Mouse (Mus musculus) stomach, embryonic 16.5 days (tissue): Measurements from ENCODE around the gene Aqp7. TPM values are rescaled to one million over a fixed set of nuclear protein-coding genes. Genes with fewer than 3 reads are reported as not detected.
A peak's percentile ranks its signal among the peaks of the same experiment; 100 is the strongest.

Experiments used
- ATAC-seq: fragments of 200-750 bp; cut with Nextera tagmentation; 2 replicates; pipeline ENCODE4 v1.8.0; 2017; ENCODE audit warnings: moderate number of reproducible peaks, moderate TSS enrichment; ENCODE audit not compliant: insufficient read depth, low FRiP score
- H3K27ac ChIP-seq: fragments of 300-500 bp; sonication (generic); 2 replicates; pipeline ENCODE4 v1.5.1; 2014; ENCODE audit warnings: low read length
- H3K27me3 ChIP-seq: fragments of 300-500 bp; sonication (generic); 2 replicates; pipeline ENCODE4 v1.6.1; 2014; ENCODE audit warnings: low read length, control low read depth, mixed read lengths; ENCODE audit not compliant: control insufficient read depth, insufficient read depth
- H3K36me3 ChIP-seq: fragments of 300-500 bp; sonication (generic); 2 replicates; pipeline ENCODE4 v1.6.1; 2014; ENCODE audit warnings: low read length; ENCODE audit not compliant: control insufficient read depth, insufficient read depth
- H3K4me1 ChIP-seq: fragments of 300-500 bp; sonication (generic); 2 replicates; pipeline ENCODE4 v1.6.1; 2014; ENCODE audit warnings: low read length, control low read depth, mixed read lengths; ENCODE audit not compliant: control insufficient read depth, insufficient read depth
- H3K4me2 ChIP-seq: fragments of 300-500 bp; sonication (generic); 2 replicates; pipeline ENCODE4 v1.6.1; 2014; ENCODE audit warnings: low read depth, low read length, mixed read lengths
- H3K4me3 ChIP-seq: fragments of 300-500 bp; sonication (generic); replicated peaks from 2 replicates; pipeline ENCODE4 v1.5.1; 2014; ENCODE audit warnings: mild to moderate bottlenecking, low read length
- H3K9ac ChIP-seq: fragments of 300-500 bp; sonication (generic); 2 replicates; pipeline ENCODE4 v1.6.1; 2014; ENCODE audit warnings: low read length
- H3K9me3 ChIP-seq: fragments of 300-500 bp; sonication (generic); replicated peaks from 2 replicates; pipeline ENCODE4 v1.6.1; 2016; ENCODE audit warnings: low read length, control low read depth; ENCODE audit not compliant: control insufficient read depth
- WGBS: fragments of 180-500 bp; shearing (Covaris S2); extraction: QIAGEN DNeasy Blood & Tissue Kit; methylation state at CpG from one replicate; pipeline ENCODE4 v1.1.7; 2014; 5-methylcytosine and 5-hydroxymethylcytosine counted together
- polyA plus RNA-seq: library from polyadenylated mRNA; unstranded; fragments of >200 nt; fragmentation: Nextera tagmentation; extraction: Ambion mirVana; gene quantifications from 2 replicates; pipeline ENCODE4 v1.2.1, GENCODE M21; 2015

The Aqp7 gene
- polyA plus RNA-seq, 1 experiment from 2014 or later: 0.40 TPM

DNA sequence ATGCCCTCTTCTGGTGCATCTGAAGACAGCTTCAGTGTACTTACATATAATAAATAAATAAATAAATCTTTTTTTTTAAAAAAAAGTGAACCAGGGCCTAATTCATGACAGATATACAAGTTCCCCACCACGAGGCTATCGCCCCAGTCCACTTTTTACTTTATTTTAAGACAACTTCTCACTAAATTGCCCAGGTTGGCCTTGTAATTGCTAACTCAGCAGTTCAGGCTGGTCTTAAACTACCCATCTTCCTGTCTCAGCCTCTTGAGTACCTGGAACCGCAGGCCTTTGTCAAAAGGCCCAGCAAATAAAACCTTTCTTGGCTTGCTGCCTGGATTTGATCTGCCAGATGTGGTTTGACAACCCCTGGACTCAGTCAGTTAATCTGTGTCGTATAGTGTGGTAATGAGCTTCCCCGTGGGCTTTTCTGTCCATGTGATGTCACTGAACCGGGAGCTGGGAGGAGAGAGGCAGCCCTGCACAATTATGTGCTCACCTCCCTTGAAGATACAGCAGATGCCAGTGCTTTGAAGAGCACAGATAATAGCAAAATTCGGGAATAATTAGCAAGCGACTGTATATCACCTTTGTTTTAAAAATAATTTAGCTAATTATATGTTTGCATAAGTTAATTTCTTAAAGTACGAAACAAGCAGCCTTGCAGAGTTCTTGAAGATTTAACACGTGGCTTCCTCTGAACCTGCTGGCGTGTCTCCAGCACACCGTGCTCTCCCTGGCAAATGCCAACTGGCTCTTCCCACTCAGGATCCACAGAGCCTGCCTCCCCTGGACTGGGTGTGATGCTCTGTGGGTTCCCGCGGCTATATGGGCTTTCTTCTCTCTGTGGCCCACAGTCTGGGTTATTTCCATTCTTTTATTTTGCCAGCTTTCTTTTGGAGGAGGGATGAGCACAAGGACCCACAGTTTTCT, 23.8 kb upstream of the Aqp7 start:
- WGBS: 70% methylated on average over 14 of the region's 14 CpGs
- no peak overlapping the region for H3K4me2 ChIP-seq
- no peaks in the 10 kb centered on the region for H3K9me3 ChIP-seq
- no peak overlapping the region for H3K9ac ChIP-seq
- H3K27me3 ChIP-seq: no peaks in the 10 kb centered on the region
- H3K36me3 ChIP-seq: no peaks in the 10 kb centered on the region
- H3K4me1 ChIP-seq: no peaks in the 10 kb centered on the region
- ATAC-seq: no peak
- no peak overlapping the region for H3K4me3 ChIP-seq
- no peak overlapping the region for H3K27ac ChIP-seq

DNA sequence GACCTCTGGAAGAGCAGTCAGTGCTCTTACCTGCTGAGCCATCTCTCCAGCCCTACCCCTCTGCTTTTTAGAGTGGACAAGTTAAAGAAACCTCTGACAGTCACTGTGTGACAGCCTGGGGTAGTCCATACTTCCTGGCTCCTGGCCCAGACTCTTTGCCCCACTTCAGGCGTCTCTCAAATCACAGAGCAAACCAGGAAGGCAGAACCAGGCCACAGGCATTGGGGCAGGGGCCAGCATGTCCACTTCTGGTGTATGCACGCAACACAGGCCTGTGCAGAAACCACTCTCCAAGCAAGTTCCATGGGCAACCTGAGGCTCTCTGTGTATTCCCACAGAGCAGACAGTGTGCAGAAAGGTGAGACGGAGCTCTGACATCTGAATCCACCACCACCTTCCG, 17.3 kb upstream of the Aqp7 start:
- Histone ChIP-seq H3K9ac (no peak overlapping the region), H3K4me1 (0 out of 2 replicates have a peak, but pooled peaks cover 5% of the 10 kb centered on the region), H3K4me3 (no peak overlapping the region), H3K36me3 (no peaks in the 10 kb centered on the region), H3K27me3 (no peaks in the 10 kb centered on the region), H3K9me3 (no peaks in the 10 kb centered on the region), H3K27ac (peak overlapping the region; percentile 87), H3K4me2 (no peak overlapping the region)
- WGBS: 80% methylated on average over 4 of the region's 4 CpGs
- ATAC-seq: no peak

DNA sequence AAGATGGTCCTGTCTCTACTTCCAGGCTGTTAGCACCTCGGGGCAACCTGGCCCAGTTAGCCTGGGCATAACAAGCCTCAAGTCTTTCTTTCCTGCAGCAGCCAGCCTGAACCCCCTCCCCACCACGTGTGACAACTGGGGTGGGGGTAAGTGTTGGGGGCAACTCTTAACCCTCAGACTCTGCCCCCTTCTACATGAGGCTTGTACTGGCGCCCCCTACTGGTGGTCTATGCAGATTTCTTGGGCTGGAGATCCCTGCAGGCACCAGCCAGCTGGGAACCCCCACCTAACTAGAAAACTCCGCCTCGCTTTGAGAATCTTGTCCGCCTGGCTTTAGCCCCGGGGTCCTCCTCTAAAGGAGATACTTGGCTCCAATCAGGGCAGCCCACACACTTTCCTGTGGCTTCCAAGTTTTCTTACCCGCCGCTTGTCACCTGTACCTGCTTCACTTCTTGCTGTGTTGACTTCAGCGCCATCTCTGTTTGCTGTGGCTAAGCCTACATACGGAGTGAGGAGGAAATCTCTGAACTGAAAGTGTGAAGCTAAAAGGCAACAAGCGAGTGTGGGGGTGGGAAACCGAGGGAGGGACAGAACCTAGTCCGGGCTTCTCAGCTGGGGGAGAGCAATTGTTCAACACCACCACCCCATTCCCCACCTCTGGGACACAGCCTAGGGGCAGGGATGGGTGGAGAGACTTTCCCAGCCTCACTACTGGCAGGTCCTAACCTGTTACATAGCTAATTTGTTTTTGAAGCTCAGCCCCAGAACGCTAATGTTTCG, 16.1 kb upstream of the Aqp7 start:
- Histone ChIP-seq H3K4me2 (peak overlapping the region; percentile 50), H3K36me3 (no peaks in the 10 kb centered on the region), H3K4me1 (0 out of 2 replicates have a peak, but pooled peaks cover 5% of the 10 kb centered on the region), H3K9ac (peak overlapping the region; percentile 54; the same call in 1 of the 2 replicates), H3K9me3 (no peaks in the 10 kb centered on the region), H3K27ac (peak overlapping the region; percentile 87), H3K27me3 (no peaks in the 10 kb centered on the region), H3K4me3 (peak overlapping the region; percentile 32)
- ATAC-seq: peak; percentile 70; the same call in 1 of the 2 replicates
- WGBS: 14% methylated on average over 16 of the region's 16 CpGs

DNA sequence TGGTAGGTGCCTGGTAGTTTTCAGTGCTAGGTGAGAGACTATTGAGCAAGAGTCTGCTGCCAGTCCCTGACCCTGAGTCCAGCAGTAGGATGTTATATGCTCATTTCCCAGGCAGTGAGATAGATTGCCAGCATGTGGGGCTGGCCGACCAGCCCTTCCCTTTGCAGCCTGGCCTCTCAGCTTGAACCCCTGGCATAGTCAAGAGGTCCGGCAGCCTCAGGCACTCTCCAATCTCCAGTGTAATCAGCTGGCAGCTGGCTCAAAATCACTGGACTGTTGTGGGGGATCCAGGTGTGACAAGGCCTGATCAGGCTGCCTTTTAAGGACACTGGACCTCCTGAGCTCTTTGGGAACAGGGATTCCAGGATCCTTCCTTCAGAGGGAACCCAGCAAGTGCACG, 15.4 kb upstream of the Aqp7 start:
- Histone ChIP-seq H3K36me3 (no peaks in the 10 kb centered on the region), H3K4me3 (no peak overlapping the region), H3K27me3 (no peaks in the 10 kb centered on the region), H3K4me1 (0 out of 2 replicates have a peak, but pooled peaks cover 5% of the 10 kb centered on the region), H3K27ac (peak overlapping the region; percentile 87), H3K9me3 (no peaks in the 10 kb centered on the region), H3K9ac (peak overlapping the region; percentile 54), H3K4me2 (peak overlapping the region; percentile 50; the same call in 1 of the 2 replicates)
- no peak for ATAC-seq
- 52% methylated on average over 3 of the region's 3 CpGs for WGBS

DNA sequence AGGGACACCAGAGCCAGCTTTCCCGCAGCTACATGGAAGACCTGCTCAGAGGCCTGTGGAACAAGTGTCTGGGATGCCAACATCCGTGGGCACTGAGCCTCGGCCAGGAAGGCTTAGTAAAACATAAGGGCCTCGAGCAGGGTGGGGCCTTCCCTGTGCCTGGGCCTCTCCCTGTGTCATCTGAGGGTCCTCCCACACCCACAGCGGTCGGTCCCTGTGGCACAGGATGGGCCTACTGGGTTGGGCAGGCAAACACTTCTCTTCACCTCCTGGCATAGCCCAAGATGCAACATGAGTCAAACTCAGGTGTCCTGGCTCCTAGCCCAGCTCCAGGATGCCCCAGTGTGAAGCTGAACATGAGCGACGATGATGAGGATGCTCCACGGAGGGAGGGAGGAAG, 9.4 kb upstream of the Aqp7 start:
- Histone ChIP-seq H3K27ac (no peak overlapping the region), H3K4me1 (peaks cover 15% of the 10 kb centered on the region; the same call in 1 of the 2 replicates), H3K4me3 (no peak overlapping the region), H3K36me3 (no peaks in the 10 kb centered on the region), H3K9ac (no peak overlapping the region), H3K4me2 (no peak overlapping the region), H3K27me3 (no peaks in the 10 kb centered on the region), H3K9me3 (no peaks in the 10 kb centered on the region)
- WGBS: 51% methylated on average over 9 of the region's 9 CpGs
- peak; percentile 66; the same call in 1 of the 2 replicates for ATAC-seq

DNA sequence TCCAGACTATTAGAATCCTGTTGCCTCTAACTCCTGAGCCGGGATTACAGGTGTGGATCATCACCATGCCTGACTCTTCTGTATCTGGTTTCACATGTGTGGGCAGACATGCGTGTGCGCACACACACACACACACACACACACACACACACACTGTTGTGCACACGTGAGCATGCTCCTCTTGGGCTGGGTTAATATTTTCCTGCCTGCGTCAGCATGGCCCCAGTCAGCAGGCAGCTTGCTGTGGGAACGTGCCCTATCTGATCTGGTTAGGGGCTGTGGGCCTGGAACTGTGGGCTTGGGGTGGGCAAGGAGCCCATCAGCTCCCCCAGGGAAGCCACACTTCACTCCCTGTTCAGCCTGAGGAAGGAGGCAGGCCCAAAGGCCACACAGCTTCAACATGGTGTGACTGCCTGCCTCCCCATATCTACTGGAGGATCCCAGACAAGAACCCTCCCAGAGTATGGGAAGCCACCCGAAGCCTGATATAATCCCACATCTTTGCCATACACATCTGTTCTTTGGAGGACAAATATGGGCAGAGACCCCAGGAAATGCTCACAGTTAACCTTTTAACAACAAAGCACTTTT, 8.9 kb upstream of the Aqp7 start:
- Histone ChIP-seq H3K4me3 (no peak overlapping the region), H3K9me3 (no peaks in the 10 kb centered on the region), H3K27me3 (no peaks in the 10 kb centered on the region), H3K27ac (no peak overlapping the region), H3K9ac (0 out of 2 replicates have a peak overlapping the region, but pooled peaks have one; percentile 52), H3K4me1 (peaks cover 15% of the 10 kb centered on the region; the same call in 1 of the 2 replicates), H3K4me2 (no peak overlapping the region), H3K36me3 (no peaks in the 10 kb centered on the region)
- WGBS: 57% methylated on average over 7 of the region's 7 CpGs
- ATAC-seq: no peak

DNA sequence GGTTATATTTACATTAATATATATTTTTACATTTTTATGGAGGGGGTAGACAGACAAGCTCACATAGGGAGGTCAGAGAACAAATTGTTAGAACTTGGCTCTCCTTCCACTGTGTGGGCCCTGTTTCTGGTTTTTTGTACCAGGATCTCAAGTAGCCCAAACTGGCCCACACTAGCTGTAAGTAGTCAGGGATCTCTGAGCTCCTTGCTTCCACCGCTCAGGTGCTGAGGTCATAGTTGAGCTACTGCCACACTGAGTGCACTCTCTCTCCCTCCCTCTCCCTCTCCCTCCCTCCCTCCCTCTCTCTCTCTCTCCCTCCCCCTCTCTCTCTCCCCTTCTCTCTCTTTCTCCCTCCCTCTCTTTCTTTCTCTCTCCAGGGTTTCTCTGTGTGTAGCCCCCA, 8.3 kb upstream of the Aqp7 start:
- ATAC-seq: no peak
- no peak overlapping the region for H3K9ac ChIP-seq
- WGBS: 33% methylated on average over 1 of the region's 1 CpGs

DNA sequence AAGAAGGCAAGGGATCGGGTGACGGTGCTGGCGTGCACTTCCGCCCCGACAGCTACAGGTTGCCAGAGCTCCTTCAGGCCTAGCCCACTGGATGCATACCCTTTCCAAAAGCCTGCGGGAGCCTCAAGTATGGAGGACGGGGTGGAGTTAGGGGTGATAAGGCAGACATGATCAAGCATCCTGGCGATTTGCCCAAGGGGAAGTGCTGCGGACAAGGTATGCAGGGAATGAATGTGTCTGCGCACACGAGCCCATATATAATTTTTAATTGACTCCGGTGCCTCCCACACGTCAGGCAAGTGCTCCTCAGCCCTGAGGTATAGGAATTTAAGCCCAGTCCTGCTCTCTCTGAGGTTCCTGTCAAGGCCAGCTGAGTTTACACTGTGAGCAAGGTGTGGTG, 7.2 kb upstream of the Aqp7 start:
- WGBS: 42% methylated on average over 13 of the region's 13 CpGs
- peak; percentile 54; the same call in 1 of the 2 replicates for ATAC-seq
- Histone ChIP-seq H3K4me2 (peak overlapping the region; percentile 17; the same call in 1 of the 2 replicates), H3K9me3 (no peaks in the 10 kb centered on the region), H3K9ac (no peak overlapping the region), H3K4me3 (no peak overlapping the region), H3K36me3 (no peaks in the 10 kb centered on the region), H3K27me3 (no peaks in the 10 kb centered on the region), H3K4me1 (peaks cover 18% of the 10 kb centered on the region), H3K27ac (peak overlapping the region; percentile 54)

More for the DNA sequence above, 8.3 kb upstream of the Aqp7 start:
- H3K36me3 ChIP-seq: no peaks in the 10 kb centered on the region
- H3K4me2 ChIP-seq: no peak overlapping the region
- H3K27me3 ChIP-seq: no peaks in the 10 kb centered on the region
- no peak overlapping the region for H3K4me3 ChIP-seq
- peaks cover 15% of the 10 kb centered on the region; the same call in 1 of the 2 replicates for H3K4me1 ChIP-seq
- H3K27ac ChIP-seq: no peak overlapping the region
- H3K9me3 ChIP-seq: no peaks in the 10 kb centered on the region
